Mouse (Mus musculus): ENCODE results near the gene Tuba8. TPM values are rescaled to one million over a fixed set of nuclear protein-coding genes. Genes with fewer than 3 reads are reported as not detected.

The Tuba8 gene
- polyA plus RNA-seq, 1 experiment from 2014 or later = 6.7 TPM

GRCm38 (mm10) chr6:121194956-121195731 lies 15.4 kb upstream of the Tuba8 start:
- TF ChIP-seq CTCF (IDR thresholded peaks at IDR 0.05; ENCODE audit: low read depth) (no peak), EP300 (IDR thresholded peaks at IDR 0.05; ENCODE audit: low read depth) (no peak)
- no peak overlapping the region for H3K4me2 ChIP-seq (ENCODE audit: low read depth, low read length)
- ATAC-seq = no peak
- no peaks in the 10 kb centered on the region for H3K4me1 ChIP-seq (ENCODE audit: insufficient read depth)
- no peaks in the 10 kb centered on the region for H3K27me3 ChIP-seq (ENCODE audit: insufficient read depth, low read length)
- no peak for DNase-seq
- no peak overlapping the region for H3K4me3 ChIP-seq (ENCODE audit: low read depth, low read length)
- H3K27ac ChIP-seq (ENCODE audit: low read depth) = no peak overlapping the region
- peaks cover 13% of the 10 kb centered on the region for H3K36me3 ChIP-seq (replicated peaks; ENCODE audit: insufficient read depth, low read length)
- WGBS (ENCODE audit: insufficient replicate concordance) = 85% methylated on average over 14 of the region's 14 CpGs
- H3K9ac ChIP-seq (replicated peaks) = no peak overlapping the region
- H3K9me3 ChIP-seq (ENCODE audit: low read length) = no peaks in the 10 kb centered on the region

GRCm38 (mm10) chr6:121197807-121198365 lies 12.6 kb upstream of the Tuba8 start:
- ATAC-seq = peak; percentile 83
- no peaks in the 10 kb centered on the region for H3K27me3 ChIP-seq (ENCODE audit: insufficient read depth, low read length)
- WGBS (ENCODE audit: insufficient replicate concordance) = 50% methylated on average over 9 of the region's 9 CpGs
- no peak overlapping the region for H3K4me3 ChIP-seq (ENCODE audit: low read depth, low read length)
- H3K27ac ChIP-seq (ENCODE audit: low read depth) = peak overlapping the region; percentile 76
- TF ChIP-seq CTCF (IDR thresholded peaks at IDR 0.05; ENCODE audit: low read depth) = no peak
- TF ChIP-seq EP300 (IDR thresholded peaks at IDR 0.05; ENCODE audit: low read depth) = no peak
- H3K36me3 ChIP-seq (replicated peaks; ENCODE audit: insufficient read depth, low read length) = peaks cover 11% of the 10 kb centered on the region
- peak; percentile 46 for DNase-seq
- H3K9ac ChIP-seq (replicated peaks) = no peak overlapping the region
- 0 out of 2 replicates have a peak, but pooled peaks cover 3% of the 10 kb centered on the region for H3K4me1 ChIP-seq (ENCODE audit: insufficient read depth)
- no peak overlapping the region; the same call in 1 of the 2 replicates for H3K4me2 ChIP-seq (ENCODE audit: low read depth, low read length)
- no peaks in the 10 kb centered on the region for H3K9me3 ChIP-seq (ENCODE audit: low read length)

- 74% methylated on average over 4 of the region's 4 CpGs for WGBS (ENCODE audit: insufficient replicate concordance)
- ATAC-seq (no peak), DNase-seq (no peak)
- no peaks in the 10 kb centered on the region for H3K9me3 ChIP-seq (ENCODE audit: low read length)
- H3K4me3 ChIP-seq (ENCODE audit: low read depth, low read length) = no peak overlapping the region
- H3K4me2 ChIP-seq (ENCODE audit: low read depth, low read length) = no peak overlapping the region
- 0 out of 2 replicates have a peak, but pooled peaks cover 3% of the 10 kb centered on the region for H3K4me1 ChIP-seq (ENCODE audit: insufficient read depth)
- no peaks in the 10 kb centered on the region; the same call in 1 of the 2 replicates for H3K36me3 ChIP-seq (replicated peaks; ENCODE audit: insufficient read depth, low read length)
- H3K27ac ChIP-seq (ENCODE audit: low read depth) = no peak overlapping the region
- H3K27me3 ChIP-seq (ENCODE audit: insufficient read depth, low read length) = no peaks in the 10 kb centered on the region
- TF ChIP-seq EP300 (IDR thresholded peaks at IDR 0.05; ENCODE audit: low read depth) = no peak
- TF ChIP-seq CTCF (IDR thresholded peaks at IDR 0.05; ENCODE audit: low read depth) = no peak
- no peak overlapping the region for H3K9ac ChIP-seq (replicated peaks)
These were observed 10.0 kb upstream of the Tuba8 start for GRCm38 (mm10) chr6:121200458-121200857.

GRCm38 (mm10) chr6:121202026-121202425 lies 8.5 kb upstream of the Tuba8 start:
- H3K4me1 ChIP-seq (ENCODE audit: insufficient read depth) = 0 out of 2 replicates have a peak, but pooled peaks cover 3% of the 10 kb centered on the region
- TF ChIP-seq CTCF (IDR thresholded peaks at IDR 0.05; ENCODE audit: low read depth) = no peak
- no peak for TF ChIP-seq EP300 (IDR thresholded peaks at IDR 0.05; ENCODE audit: low read depth)
- whole genome bisulfite sequencing (ENCODE audit: insufficient replicate concordance) = 83% methylated on average over 5 of the region's 5 CpGs
- no peaks in the 10 kb centered on the region for H3K27me3 ChIP-seq (ENCODE audit: insufficient read depth, low read length)
- DNase-seq (no peak), ATAC-seq (no peak)
- no peaks in the 10 kb centered on the region; the same call in 1 of the 2 replicates for H3K36me3 ChIP-seq (replicated peaks; ENCODE audit: insufficient read depth, low read length)
- H3K4me2 ChIP-seq (ENCODE audit: low read depth, low read length) = no peak overlapping the region
- no peak overlapping the region for H3K4me3 ChIP-seq (ENCODE audit: low read depth, low read length)
- H3K27ac ChIP-seq (ENCODE audit: low read depth) = no peak overlapping the region
- no peaks in the 10 kb centered on the region for H3K9me3 ChIP-seq (ENCODE audit: low read length)
- H3K9ac ChIP-seq (replicated peaks) = no peak overlapping the region

GRCm38 (mm10) chr6:121206481-121206880 lies 4.0 kb upstream of the Tuba8 start:
- no peaks in the 10 kb centered on the region; the same call in 1 of the 2 replicates for H3K36me3 ChIP-seq (replicated peaks; ENCODE audit: insufficient read depth, low read length)
- TF ChIP-seq EP300 (IDR thresholded peaks at IDR 0.05; ENCODE audit: low read depth) = no peak
- no peak for TF ChIP-seq CTCF (IDR thresholded peaks at IDR 0.05; ENCODE audit: low read depth)
- H3K4me3 ChIP-seq (ENCODE audit: low read depth, low read length) = no peak overlapping the region
- peaks cover 2% of the 10 kb centered on the region; the same call in 1 of the 2 replicates for H3K4me1 ChIP-seq (ENCODE audit: insufficient read depth)
- no peak overlapping the region for H3K27ac ChIP-seq (ENCODE audit: low read depth)
- H3K9me3 ChIP-seq (ENCODE audit: low read length) = no peaks in the 10 kb centered on the region
- H3K4me2 ChIP-seq (ENCODE audit: low read depth, low read length) = no peak overlapping the region
- no peak overlapping the region for H3K9ac ChIP-seq (replicated peaks)
- peaks cover 7% of the 10 kb centered on the region; the same call in 1 of the 2 replicates for H3K27me3 ChIP-seq (ENCODE audit: insufficient read depth, low read length)
- no peak for DNase-seq
- no peak for ATAC-seq
- 80% methylated on average over 5 of the region's 5 CpGs for WGBS (ENCODE audit: insufficient replicate concordance)

- peaks cover 7% of the 10 kb centered on the region; the same call in 1 of the 2 replicates for H3K27me3 ChIP-seq (ENCODE audit: insufficient read depth, low read length)
- no peak for TF ChIP-seq CTCF (IDR thresholded peaks at IDR 0.05; ENCODE audit: low read depth)
- TF ChIP-seq EP300 (IDR thresholded peaks at IDR 0.05; ENCODE audit: low read depth) = no peak
These were observed 912 bp upstream of the Tuba8 start for GRCm38 (mm10) chr6:121209584-121209983.

More at GRCm38 (mm10) chr6:121209584-121209983, 912 bp upstream of the Tuba8 start:
- Histone ChIP-seq H3K36me3 (replicated peaks; ENCODE audit: insufficient read depth, low read length) (no peaks in the 10 kb centered on the region), H3K27ac (ENCODE audit: low read depth) (no peak overlapping the region), H3K4me3 (ENCODE audit: low read depth, low read length) (no peak overlapping the region), H3K9ac (replicated peaks) (no peak overlapping the region), H3K4me1 (ENCODE audit: insufficient read depth) (peaks cover 2% of the 10 kb centered on the region; the same call in 1 of the 2 replicates), H3K9me3 (ENCODE audit: low read length) (no peaks in the 10 kb centered on the region), H3K4me2 (ENCODE audit: low read depth, low read length) (no peak overlapping the region)
- DNase-seq (no peak), ATAC-seq (no peak)
- WGBS (ENCODE audit: insufficient replicate concordance) = 81% methylated on average over 2 of the region's 2 CpGs
